Mouse (Mus musculus) MEL (cell line): ENCODE measurements around the gene Fmnl1.

Experiments
- CHD2 ChIP-seq: IDR thresholded peaks from 2 replicates; pipeline ENCODE4 v1.6.1; 2011; ENCODE audit warnings: low read length, improper control_type of control experiment
- CTCF ChIP-seq, 3 experiments: IDR thresholded peaks in 2 of 3; conservative IDR thresholded peaks in 1 of 3; 2 replicates each; pipeline ENCODE4 v1.5.1; 2011 to 2012; ENCODE audit warnings: low read length in 3 of 3, low read depth in 2 of 3, mild to moderate bottlenecking in 2 of 3, improper control_type of control experiment in 1 of 3, inconsistent platforms in 1 of 3, mixed read lengths in 1 of 3, moderate library complexity in 1 of 3; ENCODE audit not compliant: control insufficient read depth in 1 of 3, insufficient read depth in 1 of 3, poor library complexity in 1 of 3, severe bottlenecking in 1 of 3
- E2F4 ChIP-seq: IDR thresholded peaks from 2 replicates; pipeline ENCODE4 v1.6.1; 2011; ENCODE audit warnings: low read depth, low read length, improper control_type of control experiment, borderline replicate concordance
- ELF1 ChIP-seq: IDR thresholded peaks from 2 replicates; pipeline ENCODE4 v1.6.1; 2014; ENCODE audit warnings: low read depth, mild to moderate bottlenecking, inconsistent platforms, low read length, improper control_type of control experiment, moderate library complexity
- JUND ChIP-seq: IDR thresholded peaks from 2 replicates; pipeline ENCODE4 v1.6.1; 2011; ENCODE audit warnings: low read depth, mild to moderate bottlenecking, improper control_type of control experiment, low read length
- MAFK ChIP-seq: IDR thresholded peaks from 2 replicates; pipeline ENCODE4 v1.6.1; 2011; ENCODE audit warnings: low read depth, mild to moderate bottlenecking, low read length, improper control_type of control experiment, borderline replicate concordance
- MAZ ChIP-seq: IDR thresholded peaks from 2 replicates; pipeline ENCODE4 v1.6.1; 2012; ENCODE audit warnings: low read depth, mild to moderate bottlenecking, inconsistent platforms, low read length, improper control_type of control experiment
- MYC ChIP-seq: IDR thresholded peaks from 2 replicates; pipeline ENCODE4 v1.6.1; 2011; ENCODE audit warnings: low read depth, mild to moderate bottlenecking, low read length, improper control_type of control experiment, moderate library complexity
- POLR2A ChIP-seq, 2 experiments: IDR thresholded peaks; 2 replicates each; pipeline ENCODE4 v1.6.1; 2011 to 2012; ENCODE audit warnings: low read length in 2 of 2, mild to moderate bottlenecking in 2 of 2, control low read depth in 1 of 2, improper control_type of control experiment in 1 of 2, low read depth in 1 of 2, moderate library complexity in 1 of 2; ENCODE audit not compliant: control insufficient read depth in 1 of 2, insufficient read depth in 1 of 2, poor library complexity in 1 of 2
- TCF12 ChIP-seq: IDR thresholded peaks from 2 replicates; pipeline ENCODE4 v1.6.1; 2014; ENCODE audit warnings: low read depth, mild to moderate bottlenecking, inconsistent platforms, low read length, improper control_type of control experiment, moderate library complexity
- USF2 ChIP-seq, 2 experiments: IDR thresholded peaks; 2 replicates each; pipeline ENCODE4 v1.6.1; 2011 to 2012; ENCODE audit warnings: improper control_type of control experiment in 2 of 2, low read length in 2 of 2, borderline replicate concordance in 1 of 2, inconsistent platforms in 1 of 2, low read depth in 1 of 2, mild to moderate bottlenecking in 1 of 2; ENCODE audit not compliant: insufficient read depth in 1 of 2

- TF ChIP-seq JUND (no peak), CHD2 (no peak), MAZ (no peak), MAFK (no peak), TCF12 (no peak), USF2 (IDR thresholded peaks at IDR 0.05; ENCODE audit: borderline replicate concordance in 1 of 2, insufficient read depth in 1 of 2, low read depth in 1 of 2, low read length in 2 of 2) (no peak), MYC (no peak), POLR2A (IDR thresholded peaks at IDR 0.05; ENCODE audit: control insufficient read depth in 1 of 2, insufficient read depth in 1 of 2, low read depth in 1 of 2, low read length in 2 of 2, poor library complexity in 1 of 2) (no peak), CTCF (IDR thresholded peaks at IDR 0.05 in 2 of 3, conservative IDR thresholded peaks at IDR 0.05 in 1 of 3; ENCODE audit: control insufficient read depth in 1 of 3, insufficient read depth in 1 of 3, low read depth in 2 of 3, low read length in 3 of 3, poor library complexity in 1 of 3, severe bottlenecking in 1 of 3) (peak; percentile 9 to 60 (median 33); a peak in 3 of 6 replicates), ELF1 (no peak), E2F4 (no peak)
Observed at GRCm38 (mm10) chr11:103229608-103230007, 58.7 kb downstream of the Fmnl1 start.
